Mouse (Mus musculus): ENCODE measurements around the gene Atxn7. TPM values are rescaled to one million over a fixed set of nuclear protein-coding genes. Genes with fewer than 3 reads are reported as not detected.
"Not testable (repeated sequence)": the region's sequence is repeated elsewhere in the genome, so short reads cannot be mapped to it uniquely, and the experiment has no call there.

Gene Atxn7
- polyA plus RNA-seq, 1 experiment from 2014 or later, result 4.8 TPM

DNA sequence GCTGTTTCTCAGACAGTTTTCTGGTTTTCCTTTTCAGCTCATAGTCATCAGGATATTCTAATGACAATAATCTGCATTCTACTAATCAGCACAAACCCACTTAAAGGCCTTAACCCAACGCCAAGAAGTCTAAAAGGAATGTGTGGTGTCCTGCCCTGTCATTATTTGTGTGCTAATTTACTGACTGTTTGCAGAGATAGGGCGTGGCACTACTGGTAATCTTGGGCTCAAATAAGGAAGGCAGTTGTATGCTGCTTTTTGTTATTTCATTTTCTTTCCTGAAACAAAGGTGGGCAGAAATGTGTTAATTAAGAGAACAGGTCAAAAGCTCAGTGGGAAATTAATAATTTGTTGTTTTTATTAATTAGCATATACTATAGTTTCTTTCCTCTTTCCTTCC, 75.1 kb downstream of the Atxn7 start:
- Histone ChIP-seq H3K4me3 (no peak overlapping the region), H3K9ac (no peak overlapping the region), H3K9me3 (replicated peaks) (no peaks in the 10 kb centered on the region), H3K4me1 (no peaks in the 10 kb centered on the region), H3K27me3 (no peaks in the 10 kb centered on the region), H3K36me3 (0 out of 2 replicates have a peak, but pooled peaks cover 3% of the 10 kb centered on the region), H3K4me2 (replicated peaks) (no peak overlapping the region), H3K27ac (no peak overlapping the region)
- 79% methylated on average over 2 of the region's 2 CpGs for WGBS
- ATAC-seq (ENCODE audit: low FRiP score), result no peak

DNA sequence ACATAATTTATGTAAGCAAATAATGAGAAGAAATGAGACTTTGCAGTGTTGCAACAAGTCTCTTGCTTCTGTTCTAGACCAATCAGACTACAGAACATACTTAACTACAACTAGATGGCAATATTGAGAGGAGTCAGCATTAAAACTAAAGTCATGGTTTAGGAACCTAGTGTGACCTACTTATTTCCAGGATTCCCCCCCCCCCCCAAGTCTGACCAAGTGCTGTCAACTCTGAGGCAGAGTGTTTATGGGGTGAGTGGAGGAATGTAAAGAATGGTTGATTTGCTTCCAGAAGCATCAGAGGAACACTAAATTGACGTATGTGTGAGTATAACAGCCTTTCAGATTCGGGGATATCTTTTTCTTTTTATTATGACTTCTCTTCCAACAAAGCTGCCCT, 77.0 kb downstream of the Atxn7 start:
- no peaks in the 10 kb centered on the region for H3K4me1 ChIP-seq
- H3K4me2 ChIP-seq (replicated peaks), result no peak overlapping the region
- no peak overlapping the region for H3K9ac ChIP-seq

DNA sequence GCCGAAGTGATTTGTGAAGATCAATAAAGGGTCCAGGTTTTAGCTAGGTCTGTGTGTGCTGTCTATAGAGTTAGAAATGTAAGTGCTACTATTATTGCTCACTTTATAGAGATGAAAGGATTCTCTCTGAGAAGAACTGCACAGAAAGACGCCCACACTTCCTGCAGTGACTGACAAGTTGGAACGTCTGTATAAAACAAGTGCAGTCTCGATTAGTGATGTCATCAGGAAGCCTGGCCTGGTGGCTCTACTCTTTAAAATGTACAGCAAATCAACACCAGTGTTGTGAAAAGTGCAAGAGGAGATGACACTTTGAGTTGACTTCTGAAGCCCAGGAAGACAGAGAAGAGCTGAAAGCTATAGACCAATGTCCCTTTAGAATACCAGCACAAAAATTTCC, 81.1 kb downstream of the Atxn7 start:
- no peak overlapping the region for H3K27ac ChIP-seq
- no peaks in the 10 kb centered on the region for H3K4me1 ChIP-seq
- H3K36me3 ChIP-seq, result peaks cover 11% of the 10 kb centered on the region; the same call in 1 of the 2 replicates
- no peaks in the 10 kb centered on the region for H3K9me3 ChIP-seq (replicated peaks)
- H3K4me3 ChIP-seq, result no peak overlapping the region
- no peak overlapping the region for H3K4me2 ChIP-seq (replicated peaks)
- ATAC-seq (ENCODE audit: low FRiP score), result no peak
- WGBS, result 71% methylated on average over 4 of the region's 4 CpGs
- H3K9ac ChIP-seq, result no peak overlapping the region
- no peaks in the 10 kb centered on the region for H3K27me3 ChIP-seq

More for the DNA sequence above, 77.0 kb downstream of the Atxn7 start:
- no peaks in the 10 kb centered on the region for H3K9me3 ChIP-seq (replicated peaks)
- H3K4me3 ChIP-seq, result no peak overlapping the region
- no peak for ATAC-seq (ENCODE audit: low FRiP score)
- no peak overlapping the region for H3K27ac ChIP-seq
- 0 out of 2 replicates have a peak, but pooled peaks cover 3% of the 10 kb centered on the region for H3K36me3 ChIP-seq
- H3K27me3 ChIP-seq, result no peaks in the 10 kb centered on the region
- WGBS, result 88% methylated on average over 2 of the region's 2 CpGs

DNA sequence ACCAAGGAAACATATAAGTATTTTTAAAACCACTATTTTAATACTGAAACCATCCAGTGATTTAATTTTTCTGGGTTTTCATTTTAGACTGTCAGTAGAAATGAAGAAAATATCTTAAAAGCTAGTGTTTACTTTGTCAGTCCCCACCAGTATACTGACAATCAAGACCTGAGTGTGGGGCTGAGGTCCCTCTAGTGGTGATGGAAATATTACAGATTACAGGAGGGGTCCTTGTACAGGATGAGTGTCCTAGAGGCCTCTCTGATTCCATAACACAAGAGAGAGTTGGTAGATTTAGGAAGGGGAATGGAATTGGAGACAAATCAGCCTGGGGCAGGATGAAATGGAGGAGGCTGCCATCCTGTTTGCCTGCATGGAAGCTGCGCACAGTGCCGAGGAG, 93.1 kb downstream of the Atxn7 start:
- H3K27me3 ChIP-seq, result no peaks in the 10 kb centered on the region
- no peak overlapping the region for H3K27ac ChIP-seq
- WGBS, result 91% methylated on average over 2 of the region's 2 CpGs
- peaks cover 16% of the 10 kb centered on the region for H3K36me3 ChIP-seq
- H3K4me2 ChIP-seq (replicated peaks), result no peak overlapping the region
- no peaks in the 10 kb centered on the region for H3K4me1 ChIP-seq
- no peak overlapping the region for H3K9ac ChIP-seq
- no peaks in the 10 kb centered on the region for H3K9me3 ChIP-seq (replicated peaks)
- H3K4me3 ChIP-seq, result no peak overlapping the region
- peak; percentile 72 for ATAC-seq (ENCODE audit: low FRiP score)

DNA sequence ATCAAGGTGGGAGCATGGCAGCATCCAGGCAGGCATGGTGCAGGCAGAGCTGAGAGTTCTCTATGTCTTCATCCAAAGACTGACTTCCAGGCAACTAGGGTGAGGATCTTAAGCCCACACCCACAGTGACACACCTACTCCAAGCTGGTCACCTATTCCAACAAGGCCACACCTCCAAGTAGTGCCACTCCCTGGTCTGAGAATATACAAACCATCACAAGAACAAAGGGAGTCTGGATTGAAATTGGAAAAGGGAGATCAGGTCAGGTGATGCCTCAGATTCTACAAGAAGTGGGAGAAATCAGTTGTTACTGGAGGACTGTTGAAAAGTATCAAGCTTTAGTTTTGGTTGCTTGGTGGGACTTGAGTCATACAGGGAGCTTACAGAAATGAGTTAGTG, 98.4 kb downstream of the Atxn7 start:
- H3K4me2 ChIP-seq (replicated peaks); H3K36me3 ChIP-seq; H3K4me1 ChIP-seq; H3K27ac ChIP-seq; H3K9ac ChIP-seq; ATAC-seq (ENCODE audit: low FRiP score); H3K4me3 ChIP-seq; H3K27me3 ChIP-seq; H3K9me3 ChIP-seq (replicated peaks): not testable (repeated sequence)

DNA sequence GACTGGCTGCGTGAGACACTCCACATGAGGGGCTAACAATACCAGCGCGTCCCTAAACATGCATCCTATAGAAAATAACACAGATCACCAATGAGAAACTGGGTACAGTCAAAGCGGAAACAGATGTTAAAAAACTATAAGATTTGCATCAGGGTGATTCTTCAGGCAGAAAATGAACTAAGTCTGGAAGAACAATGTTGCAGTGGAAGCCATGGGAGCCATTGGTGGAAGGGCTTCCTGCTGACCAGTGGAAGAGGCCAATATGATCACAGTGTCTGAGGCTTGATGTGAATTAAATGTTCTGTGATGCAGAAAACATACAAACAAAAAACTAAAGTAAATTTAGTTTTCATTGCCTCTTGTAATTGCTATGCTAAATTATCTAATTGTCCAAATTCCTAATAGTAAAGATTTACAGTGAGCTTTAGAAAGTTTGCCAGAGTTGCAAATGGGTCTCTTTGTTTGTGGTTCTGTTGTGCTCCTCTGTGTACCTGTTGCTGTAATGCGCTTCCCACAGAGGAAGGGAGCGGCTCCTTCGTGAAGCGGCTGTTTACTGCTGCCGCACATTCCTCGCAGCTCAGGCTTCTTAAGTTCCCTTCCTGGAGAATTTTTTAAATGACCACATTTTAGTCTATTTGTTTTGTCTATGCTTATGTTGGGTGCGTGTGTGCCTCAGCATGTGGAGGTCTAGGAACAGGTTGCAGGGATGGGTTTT, 101.4 kb downstream of the Atxn7 start:
- no peak overlapping the region for H3K4me2 ChIP-seq (replicated peaks)
- H3K27me3 ChIP-seq, result no peaks in the 10 kb centered on the region
- H3K36me3 ChIP-seq, result 0 out of 2 replicates have a peak, but pooled peaks cover 3% of the 10 kb centered on the region
- no peak overlapping the region for H3K9ac ChIP-seq
- H3K27ac ChIP-seq, result no peak overlapping the region
- no peaks in the 10 kb centered on the region for H3K9me3 ChIP-seq (replicated peaks)
- H3K4me3 ChIP-seq, result no peak overlapping the region
- 80% methylated on average over 11 of the region's 11 CpGs for WGBS
- ATAC-seq (ENCODE audit: low FRiP score), result no peak
- H3K4me1 ChIP-seq, result peaks cover 12% of the 10 kb centered on the region

DNA sequence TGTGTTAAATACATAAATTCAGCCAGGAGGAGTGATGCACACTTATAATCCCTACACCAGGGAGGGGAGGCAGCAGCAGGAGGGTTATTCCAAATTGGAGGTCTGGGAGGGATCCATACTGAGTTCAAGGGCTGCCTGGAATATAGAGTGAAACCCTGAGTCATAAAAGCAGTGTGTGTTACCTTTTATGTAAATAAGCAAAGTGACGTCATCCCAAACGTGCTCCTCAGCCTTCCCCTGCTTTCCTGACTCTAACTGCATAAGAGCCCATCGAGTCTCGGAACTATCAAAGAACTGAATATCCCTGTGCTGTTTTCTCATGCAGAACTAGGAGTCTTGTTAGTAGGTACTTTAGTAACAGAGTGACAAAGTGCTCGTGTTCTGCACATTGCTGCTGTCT, 102.1 kb downstream of the Atxn7 start:
- Histone ChIP-seq H3K27me3 (no peaks in the 10 kb centered on the region), H3K9me3 (replicated peaks) (no peaks in the 10 kb centered on the region), H3K4me2 (replicated peaks) (no peak overlapping the region), H3K9ac (no peak overlapping the region), H3K4me3 (no peak overlapping the region), H3K4me1 (peaks cover 19% of the 10 kb centered on the region), H3K27ac (no peak overlapping the region), H3K36me3 (no peaks in the 10 kb centered on the region)
- ATAC-seq (ENCODE audit: low FRiP score), result no peak
- WGBS, result 74% methylated on average over 5 of the region's 5 CpGs

DNA sequence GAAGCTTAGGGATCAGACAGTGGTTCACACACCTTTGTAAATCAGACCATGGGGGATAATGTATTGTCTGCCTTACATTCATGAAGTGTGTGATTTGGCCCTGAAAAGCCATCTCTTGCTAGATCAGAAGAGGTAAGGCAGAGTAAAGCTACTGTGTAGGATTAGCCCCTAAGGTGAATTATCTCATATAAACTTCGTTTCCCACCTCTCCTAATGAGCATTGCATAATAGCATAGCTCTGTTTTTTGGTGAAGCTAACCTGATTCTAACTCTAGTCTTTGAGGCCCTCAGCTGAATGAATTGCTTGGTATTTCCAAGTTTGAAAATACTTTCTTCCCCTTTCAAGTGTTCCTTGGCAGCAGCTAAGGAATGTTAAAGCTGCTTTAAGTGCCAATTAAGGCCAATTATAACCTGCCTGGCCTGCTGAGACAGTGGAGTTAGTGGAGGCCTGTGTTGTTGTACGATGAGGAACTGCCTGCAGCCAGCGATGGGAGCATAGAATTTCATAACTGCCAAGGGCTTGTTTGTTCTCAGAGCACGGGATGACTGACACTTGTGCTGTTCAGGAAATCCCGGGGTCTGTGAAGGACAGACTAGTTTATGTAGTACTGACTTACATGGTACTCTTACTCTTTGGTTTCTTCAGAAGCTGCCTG, 103.4 kb downstream of the Atxn7 start:
- no peak overlapping the region for H3K9ac ChIP-seq
- no peak overlapping the region; the same call in 1 of the 2 replicates for H3K27ac ChIP-seq
- no peak overlapping the region for H3K4me2 ChIP-seq (replicated peaks)

DNA sequence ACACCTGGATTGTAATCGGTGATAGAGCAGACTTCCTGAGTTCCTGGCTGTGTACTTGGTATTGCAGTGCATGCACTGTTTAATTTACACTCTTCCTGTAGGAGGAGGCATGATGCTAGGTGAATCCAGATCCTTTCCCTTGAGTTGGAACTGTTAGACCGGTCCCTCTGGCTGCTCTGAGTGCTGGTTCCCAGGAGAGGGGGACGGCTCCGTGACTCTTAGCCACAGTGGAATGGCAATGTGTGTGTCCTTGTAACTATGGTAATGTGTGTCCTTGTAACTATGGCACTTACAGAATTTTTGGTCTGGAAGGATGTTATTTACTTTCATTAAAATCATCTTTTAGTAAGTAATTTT, 103.9 kb downstream of the Atxn7 start:
- Histone ChIP-seq H3K27ac (no peak overlapping the region; the same call in 1 of the 2 replicates), H3K36me3 (no peaks in the 10 kb centered on the region), H3K4me3 (no peak overlapping the region), H3K9ac (no peak overlapping the region), H3K4me2 (replicated peaks) (no peak overlapping the region), H3K9me3 (replicated peaks) (no peaks in the 10 kb centered on the region), H3K27me3 (no peaks in the 10 kb centered on the region), H3K4me1 (peaks cover 26% of the 10 kb centered on the region)
- 0 out of 2 replicates have a peak, but pooled peaks have one; percentile 32 for ATAC-seq (ENCODE audit: low FRiP score)
- WGBS, result 40% methylated on average over 4 of the region's 4 CpGs

More for the DNA sequence above, 103.4 kb downstream of the Atxn7 start:
- Histone ChIP-seq H3K4me3 (no peak overlapping the region), H3K27me3 (no peaks in the 10 kb centered on the region), H3K4me1 (peaks cover 23% of the 10 kb centered on the region), H3K36me3 (no peaks in the 10 kb centered on the region), H3K9me3 (replicated peaks) (no peaks in the 10 kb centered on the region)
- WGBS, result 37% methylated on average over 5 of the region's 5 CpGs
- ATAC-seq (ENCODE audit: low FRiP score), result no peak; the same call in 1 of the 2 replicates

DNA sequence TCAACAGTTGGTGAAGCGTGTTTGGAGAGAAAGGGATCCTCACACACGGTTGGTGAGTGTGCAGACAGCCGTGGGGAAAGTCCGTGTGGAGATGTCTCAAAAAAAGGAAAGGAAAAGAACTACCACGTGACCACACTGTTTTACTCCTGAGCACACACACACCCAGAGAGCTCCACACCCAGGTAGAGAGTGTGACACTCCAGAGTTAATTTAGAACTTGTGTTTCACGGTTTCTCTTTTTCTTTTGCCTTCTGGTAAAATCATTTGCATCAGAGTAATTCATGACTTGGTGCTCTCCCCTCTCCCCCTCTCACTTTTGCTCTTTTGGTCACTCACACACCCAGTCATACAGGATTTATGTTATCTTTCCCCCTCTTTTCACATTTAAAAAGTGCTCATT, 105.0 kb downstream of the Atxn7 start:
- H3K4me1 ChIP-seq, result peaks cover 37% of the 10 kb centered on the region
- H3K4me3 ChIP-seq, result no peak overlapping the region
- H3K9me3 ChIP-seq (replicated peaks), result no peaks in the 10 kb centered on the region
- H3K9ac ChIP-seq, result no peak overlapping the region
- no peak for ATAC-seq (ENCODE audit: low FRiP score)
- H3K27me3 ChIP-seq, result no peaks in the 10 kb centered on the region
- no peak overlapping the region for H3K4me2 ChIP-seq (replicated peaks)
- no peaks in the 10 kb centered on the region for H3K36me3 ChIP-seq
- 77% methylated on average over 6 of the region's 6 CpGs for WGBS
- no peak overlapping the region for H3K27ac ChIP-seq

DNA sequence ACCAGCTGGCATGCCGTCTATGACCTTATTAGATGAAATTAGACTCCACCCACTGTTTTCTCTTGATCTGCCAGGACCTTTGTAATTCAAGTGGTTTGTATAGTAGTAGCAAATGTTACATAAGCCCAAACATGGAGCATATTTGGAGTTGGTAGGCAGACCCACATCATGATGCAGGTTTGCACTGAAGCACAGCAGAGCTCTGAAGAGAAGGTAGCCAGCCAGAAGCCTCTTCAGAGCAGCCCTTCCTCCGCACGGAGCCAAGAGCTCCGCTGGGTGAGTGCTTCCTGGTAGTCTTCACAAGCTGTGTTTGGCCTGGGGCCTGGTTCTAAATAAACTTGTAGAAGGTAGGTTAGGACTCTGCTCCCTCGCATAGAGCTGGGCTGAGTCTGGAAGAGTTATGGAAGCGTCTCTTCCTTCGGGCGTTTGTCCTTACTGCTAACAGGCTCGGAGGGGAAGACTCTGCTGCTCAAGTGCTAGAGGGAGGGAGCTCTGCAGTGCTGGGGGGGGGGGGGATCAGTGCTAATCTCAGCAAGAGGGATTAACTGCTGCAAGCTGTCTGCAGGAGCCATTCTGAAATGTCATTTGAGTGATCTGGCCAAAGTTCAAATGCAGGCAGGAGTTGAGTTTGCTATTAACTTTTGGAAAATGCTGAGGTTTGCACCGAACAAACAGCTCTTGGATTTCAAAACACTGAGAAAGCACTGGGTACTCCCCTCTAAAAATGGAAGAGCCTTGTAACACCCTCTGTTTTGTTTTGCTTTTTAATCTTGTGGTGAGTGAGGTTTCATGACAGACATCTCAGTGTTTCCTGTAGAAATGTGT, 106.6 kb downstream of the Atxn7 start:
- WGBS, result 11% methylated on average over 10 of the region's 10 CpGs
- no peaks in the 10 kb centered on the region for H3K36me3 ChIP-seq
- H3K9me3 ChIP-seq (replicated peaks), result no peaks in the 10 kb centered on the region
- H3K27me3 ChIP-seq, result no peaks in the 10 kb centered on the region
- H3K4me2 ChIP-seq (replicated peaks), result peak overlapping the region; percentile 33
- H3K9ac ChIP-seq, result peak overlapping the region; percentile 18; the same call in 1 of the 2 replicates
- H3K4me3 ChIP-seq, result no peak overlapping the region
- peaks cover 46% of the 10 kb centered on the region for H3K4me1 ChIP-seq
- peak overlapping the region; percentile 57 for H3K27ac ChIP-seq
- no peak for ATAC-seq (ENCODE audit: low FRiP score)

DNA sequence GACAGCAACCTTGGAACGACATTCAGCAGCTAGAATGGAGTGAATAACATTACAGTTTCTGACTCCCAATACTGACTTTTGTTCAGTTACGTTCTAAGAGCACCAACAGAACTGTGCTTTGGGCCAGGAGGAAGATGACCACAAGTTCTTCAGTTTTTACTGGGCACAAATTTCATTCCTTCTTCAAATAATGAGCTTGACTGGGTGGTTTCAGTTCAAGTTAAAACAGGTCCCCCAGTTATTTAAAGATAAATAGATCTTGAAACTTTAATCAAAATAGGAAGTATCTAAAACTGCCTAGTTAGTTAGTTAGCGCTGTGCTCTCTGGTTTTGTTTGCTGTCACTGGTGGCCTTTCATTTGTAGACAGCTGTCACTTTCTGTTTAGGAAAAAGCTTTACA, 107.3 kb downstream of the Atxn7 start:
- peaks cover 46% of the 10 kb centered on the region for H3K4me1 ChIP-seq
- H3K9me3 ChIP-seq (replicated peaks), result no peaks in the 10 kb centered on the region
- H3K4me3 ChIP-seq, result no peak overlapping the region
- no peaks in the 10 kb centered on the region for H3K36me3 ChIP-seq
- WGBS, result 28% methylated on average over 3 of the region's 3 CpGs
- no peak overlapping the region for H3K4me2 ChIP-seq (replicated peaks)
- no peak overlapping the region for H3K27ac ChIP-seq
- no peak for ATAC-seq (ENCODE audit: low FRiP score)
- no peak overlapping the region for H3K9ac ChIP-seq
- no peaks in the 10 kb centered on the region for H3K27me3 ChIP-seq
